Mouse (Mus musculus): ENCODE measurements at regions not wholly inside any gene's neighbourhood (a gene's known extent, or its start where the extent isn't known, plus 50 kb on each side); places are given as distances from the start of the nearest gene placed in this dataset.

DNA sequence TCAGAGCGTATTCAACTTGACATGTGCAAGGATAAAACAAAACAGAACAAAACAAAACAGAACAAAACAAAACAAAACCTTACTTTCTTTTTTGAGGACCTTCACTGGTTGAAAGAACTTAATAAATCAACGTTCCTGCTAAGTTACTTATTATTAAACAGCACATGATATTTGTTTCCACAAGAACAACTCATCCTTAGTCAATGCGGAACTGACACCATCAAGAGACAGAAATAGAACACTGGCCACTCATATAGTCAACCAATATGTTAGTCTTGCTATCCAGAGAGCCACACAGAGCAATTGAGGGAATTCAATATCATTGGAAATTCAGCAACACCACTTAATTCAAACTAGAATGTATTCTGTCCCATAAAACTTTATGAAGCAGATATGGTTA is 132.4 kb downstream of the Ifng start:
- no peaks in the 10 kb centered on the region for H3K9me3 ChIP-seq
- no peaks in the 10 kb centered on the region for H3K27me3 ChIP-seq
- H3K36me3 ChIP-seq: no peaks in the 10 kb centered on the region
- no peak overlapping the region for H3K4me3 ChIP-seq
- no peak overlapping the region for H3K4me2 ChIP-seq (replicated peaks)
- H3K4me1 ChIP-seq: no peaks in the 10 kb centered on the region
- ATAC-seq (replicated peaks): no peak
- no peak overlapping the region for H3K27ac ChIP-seq (replicated peaks)
- 44% methylated on average over 3 of the region's 3 CpGs for WGBS
- H3K9ac ChIP-seq (replicated peaks): no peak overlapping the region

GRCm38 (mm10) chr10:118575570-118575969 is 134.7 kb downstream of the Ifng start:
- Histone ChIP-seq H3K36me3 (no peaks in the 10 kb centered on the region), H3K27ac (replicated peaks) (no peak overlapping the region), H3K4me1 (no peaks in the 10 kb centered on the region), H3K4me2 (replicated peaks) (no peak overlapping the region), H3K27me3 (no peaks in the 10 kb centered on the region), H3K9me3 (no peaks in the 10 kb centered on the region), H3K9ac (replicated peaks) (no peak overlapping the region), H3K4me3 (no peak overlapping the region)
- WGBS: 47% methylated on average over 7 of the region's 7 CpGs
- ATAC-seq (replicated peaks): no peak

- ATAC-seq (replicated peaks): no peak
- Histone ChIP-seq H3K27me3 (no peaks in the 10 kb centered on the region), H3K36me3 (no peaks in the 10 kb centered on the region), H3K4me1 (no peaks in the 10 kb centered on the region), H3K4me3 (no peak overlapping the region), H3K27ac (replicated peaks) (no peak overlapping the region), H3K9me3 (no peaks in the 10 kb centered on the region), H3K4me2 (replicated peaks) (no peak overlapping the region), H3K9ac (replicated peaks) (no peak overlapping the region)
- WGBS: 91% methylated on average over 2 of the region's 2 CpGs
These were observed 140.5 kb downstream of the Ifng start for GRCm38 (mm10) chr10:118581376-118581775.

DNA sequence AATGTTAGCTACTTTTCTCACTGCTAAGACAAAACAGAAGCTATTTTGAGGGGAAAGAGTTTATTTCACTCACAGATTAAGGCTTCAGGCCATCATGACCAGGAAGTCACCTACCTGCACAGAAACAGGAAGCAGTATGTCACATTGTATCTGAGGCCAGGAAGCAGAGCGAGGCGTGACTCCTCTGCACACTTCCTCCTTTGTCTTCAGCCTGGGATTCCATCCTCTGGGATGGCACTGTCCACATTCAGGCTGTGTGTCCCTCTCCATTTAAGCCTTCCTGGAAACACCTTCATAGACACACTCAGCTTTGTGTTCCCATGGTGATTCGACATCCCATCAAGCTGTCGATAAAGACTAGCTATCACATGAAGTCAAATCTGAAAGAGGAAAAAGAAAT is 145.0 kb downstream of the Ifng start:
- no peaks in the 10 kb centered on the region for H3K4me1 ChIP-seq
- no peaks in the 10 kb centered on the region for H3K27me3 ChIP-seq
- H3K9ac ChIP-seq (replicated peaks): no peak overlapping the region
- no peak overlapping the region for H3K27ac ChIP-seq (replicated peaks)
- H3K4me2 ChIP-seq (replicated peaks): no peak overlapping the region
- WGBS: 97% methylated on average over 4 of the region's 4 CpGs
- no peak overlapping the region for H3K4me3 ChIP-seq
- H3K9me3 ChIP-seq: no peaks in the 10 kb centered on the region
- ATAC-seq (replicated peaks): no peak
- H3K36me3 ChIP-seq: no peaks in the 10 kb centered on the region

DNA sequence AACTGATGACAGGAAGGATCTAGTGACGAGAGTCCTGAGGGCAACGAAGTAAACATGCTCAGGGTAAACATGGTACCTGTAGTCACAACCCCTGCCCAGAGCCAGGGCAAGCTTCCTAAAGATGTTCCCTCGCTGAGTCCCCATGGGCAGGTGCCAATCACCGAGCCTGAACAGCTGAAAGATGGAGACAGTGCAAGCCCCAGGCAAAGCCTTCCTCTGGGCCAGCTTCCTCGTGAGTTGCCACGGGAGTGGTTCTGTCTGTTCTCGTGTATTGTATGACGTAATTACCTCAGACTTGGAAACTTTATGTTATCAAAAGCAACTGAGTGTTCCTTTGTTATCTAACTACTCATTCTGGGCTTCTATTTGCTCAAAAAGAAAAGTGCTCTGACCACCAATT is 147.4 kb downstream of the Ifng start:
- Histone ChIP-seq H3K9ac (replicated peaks) (no peak overlapping the region), H3K36me3 (no peaks in the 10 kb centered on the region), H3K4me2 (replicated peaks) (no peak overlapping the region), H3K27ac (replicated peaks) (no peak overlapping the region), H3K4me3 (no peak overlapping the region), H3K27me3 (no peaks in the 10 kb centered on the region), H3K4me1 (no peaks in the 10 kb centered on the region), H3K9me3 (no peaks in the 10 kb centered on the region)
- 58% methylated on average over 8 of the region's 8 CpGs for WGBS
- ATAC-seq (replicated peaks): no peak

GRCm38 (mm10) chr10:118592648-118593368 is 152.0 kb downstream of the Ifng start:
- Histone ChIP-seq H3K9ac (replicated peaks) (no peak overlapping the region), H3K4me1 (peaks cover 4% of the 10 kb centered on the region), H3K27ac (replicated peaks) (no peak overlapping the region), H3K4me3 (no peak overlapping the region), H3K27me3 (no peaks in the 10 kb centered on the region), H3K4me2 (replicated peaks) (no peak overlapping the region), H3K9me3 (no peaks in the 10 kb centered on the region), H3K36me3 (no peaks in the 10 kb centered on the region)
- ATAC-seq (replicated peaks): peak; percentile 72
- 35% methylated on average over 16 of the region's 16 CpGs for WGBS

GRCm38 (mm10) chr10:118596206-118596605 is 155.4 kb downstream of the Ifng start:
- Histone ChIP-seq H3K4me1 (peaks cover 4% of the 10 kb centered on the region), H3K4me3 (no peak overlapping the region), H3K27me3 (no peaks in the 10 kb centered on the region), H3K27ac (replicated peaks) (no peak overlapping the region), H3K36me3 (no peaks in the 10 kb centered on the region), H3K9me3 (no peaks in the 10 kb centered on the region), H3K9ac (replicated peaks) (no peak overlapping the region), H3K4me2 (replicated peaks) (no peak overlapping the region)
- ATAC-seq (replicated peaks): no peak
- 57% methylated on average over 8 of the region's 8 CpGs for WGBS

GRCm38 (mm10) chr10:118598497-118598896 is 157.7 kb downstream of the Ifng start:
- Histone ChIP-seq H3K27me3 (no peaks in the 10 kb centered on the region), H3K9ac (replicated peaks) (no peak overlapping the region), H3K4me3 (no peak overlapping the region), H3K9me3 (no peaks in the 10 kb centered on the region), H3K4me1 (peaks cover 4% of the 10 kb centered on the region), H3K27ac (replicated peaks) (no peak overlapping the region), H3K36me3 (no peaks in the 10 kb centered on the region), H3K4me2 (replicated peaks) (no peak overlapping the region)
- no peak for ATAC-seq (replicated peaks)
- 85% methylated on average over 4 of the region's 4 CpGs for WGBS

DNA sequence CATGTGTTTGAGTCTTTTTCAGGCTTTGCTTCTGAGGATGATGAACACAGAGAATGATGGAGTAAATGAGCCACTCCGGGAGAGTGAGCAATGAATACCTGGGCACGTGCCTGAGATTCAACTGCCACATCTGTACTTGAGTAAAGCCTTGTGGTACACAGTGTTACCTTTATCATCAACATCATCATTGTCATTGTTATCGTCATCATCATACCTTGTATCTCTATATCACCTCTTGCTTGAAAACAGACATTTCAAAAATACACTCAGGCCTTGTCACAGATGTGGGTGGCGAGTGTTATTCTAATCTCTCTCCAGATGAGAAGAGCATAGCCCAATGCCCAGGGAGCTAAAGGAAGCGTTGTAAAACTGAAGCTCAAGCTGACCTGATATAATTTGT is 158.4 kb downstream of the Ifng start:
- 92% methylated on average over 5 of the region's 5 CpGs for WGBS

DNA sequence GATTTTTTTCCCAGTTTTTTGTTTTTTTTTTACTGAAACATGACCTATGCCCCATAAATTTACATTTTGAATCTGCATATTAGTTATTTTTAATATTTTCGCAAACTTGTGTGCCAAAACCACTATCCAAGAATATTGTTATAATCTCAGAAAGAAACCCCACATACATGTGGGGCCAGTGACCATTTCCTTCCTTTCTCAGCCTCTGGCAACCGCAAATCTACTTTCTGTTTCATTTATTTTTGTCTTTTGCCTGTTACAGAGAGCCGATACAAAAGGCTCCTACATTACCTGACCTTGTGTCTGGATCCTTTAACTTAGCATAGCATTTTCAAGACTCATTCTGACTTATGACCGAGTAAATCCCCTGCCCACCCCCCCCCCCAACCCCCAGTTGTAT is 158.8 kb downstream of the Ifng start:
- 91% methylated on average over 4 of the region's 4 CpGs for WGBS
- Histone ChIP-seq H3K9ac (replicated peaks) (no peak overlapping the region), H3K27ac (replicated peaks) (no peak overlapping the region), H3K4me1 (peaks cover 4% of the 10 kb centered on the region), H3K9me3 (no peaks in the 10 kb centered on the region), H3K36me3 (no peaks in the 10 kb centered on the region), H3K4me3 (no peak overlapping the region), H3K27me3 (no peaks in the 10 kb centered on the region), H3K4me2 (replicated peaks) (no peak overlapping the region)
- no peak for ATAC-seq (replicated peaks)

More for the DNA sequence above, 158.4 kb downstream of the Ifng start:
- Histone ChIP-seq H3K36me3 (no peaks in the 10 kb centered on the region), H3K4me1 (peaks cover 4% of the 10 kb centered on the region), H3K27ac (replicated peaks) (no peak overlapping the region), H3K9ac (replicated peaks) (no peak overlapping the region), H3K27me3 (no peaks in the 10 kb centered on the region), H3K9me3 (no peaks in the 10 kb centered on the region), H3K4me2 (replicated peaks) (no peak overlapping the region), H3K4me3 (no peak overlapping the region)
- no peak for ATAC-seq (replicated peaks)

GRCm38 (mm10) chr10:118602922-118603321 is 162.1 kb downstream of the Ifng start:
- whole genome bisulfite sequencing: 85% methylated on average over 4 of the region's 4 CpGs

DNA sequence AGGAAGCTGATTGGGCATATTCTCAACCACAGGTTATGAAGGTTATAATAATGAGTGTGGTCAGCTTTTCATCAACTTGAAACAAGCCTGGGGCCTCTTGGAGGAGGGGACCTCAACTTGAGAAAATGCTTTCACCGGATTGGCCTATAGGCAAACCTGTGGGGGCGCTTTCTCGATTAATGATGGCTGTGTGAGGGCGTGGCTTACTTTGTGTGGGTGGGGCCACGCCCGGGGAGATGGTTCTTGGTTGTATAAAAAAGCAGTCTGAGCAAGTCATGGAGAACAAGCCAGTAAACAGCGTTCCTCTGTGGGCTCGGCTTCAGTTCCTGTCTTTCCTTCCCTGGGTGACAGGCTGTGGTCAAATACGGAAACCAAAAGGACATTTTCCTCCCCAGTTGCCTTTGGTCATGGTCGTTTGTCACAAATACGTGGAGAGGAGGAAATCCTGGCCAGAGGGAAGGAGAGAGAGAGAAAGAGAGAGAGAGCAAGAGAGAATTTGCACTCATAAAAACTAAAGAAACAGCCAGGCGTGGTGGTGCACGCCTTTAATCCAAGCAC is 163.1 kb downstream of the Ifng start:
- Histone ChIP-seq H3K4me3 (no peak overlapping the region), H3K36me3 (no peaks in the 10 kb centered on the region), H3K9ac (replicated peaks) (no peak overlapping the region), H3K4me1 (no peaks in the 10 kb centered on the region), H3K9me3 (no peaks in the 10 kb centered on the region), H3K4me2 (replicated peaks) (no peak overlapping the region), H3K27me3 (no peaks in the 10 kb centered on the region), H3K27ac (replicated peaks) (no peak overlapping the region)
- no peak for ATAC-seq (replicated peaks)
- WGBS: 91% methylated on average over 13 of the region's 13 CpGs

More at GRCm38 (mm10) chr10:118602922-118603321, 162.1 kb downstream of the Ifng start:
- ATAC-seq (replicated peaks): no peak
- Histone ChIP-seq H3K9me3 (no peaks in the 10 kb centered on the region), H3K36me3 (no peaks in the 10 kb centered on the region), H3K27ac (replicated peaks) (no peak overlapping the region), H3K27me3 (no peaks in the 10 kb centered on the region), H3K4me3 (no peak overlapping the region), H3K4me2 (replicated peaks) (no peak overlapping the region), H3K4me1 (no peaks in the 10 kb centered on the region), H3K9ac (replicated peaks) (no peak overlapping the region)
